Mouse (Mus musculus) heart, adult 18-20 months (tissue): Measurements from ENCODE around the gene Gm11563. TPM values are rescaled to one million over a fixed set of nuclear protein-coding genes. Genes with fewer than 3 reads are reported as not detected.

ENCODE experiments used
- total RNA-seq, 2 experiments: library from RNA; stranded (reverse); gene quantifications; 2 replicates each; pipeline ENCODE4 v1.2.3; 2021

The Gm11563 gene
- total RNA-seq, 2 experiments from 2014 or later = not detected

Other genes starting within 250 kb of the Gm11563 start
- gene Krt12, start 236.7 kb downstream of the Gm11563 start, total RNA-seq = not detected
- not detected for gene Krt20, start 220.8 kb downstream of the Gm11563 start, total RNA-seq
- under 1 TPM in 1 of 2 experiments, not detected in 1; 0.31 TPM for gene Krt23, start 165.8 kb downstream of the Gm11563 start, total RNA-seq
- not detected for gene Krt39, start 137.6 kb downstream of the Gm11563 start, total RNA-seq
- not detected for gene Krt40, start 115.8 kb downstream of the Gm11563 start, total RNA-seq
- not detected for gene Krtap3-3, start 108.1 kb downstream of the Gm11563 start, total RNA-seq
- gene Krtap3-2, start 102.1 kb downstream of the Gm11563 start, total RNA-seq = not detected
- gene Gm11939, start 99.5 kb downstream of the Gm11563 start, total RNA-seq = not detected
- not detected for gene Krtap3-1, start 92.3 kb downstream of the Gm11563 start, total RNA-seq
- not detected for gene Krtap1-5, start 77.9 kb downstream of the Gm11563 start, total RNA-seq
- gene Krtap1-4, start 75.3 kb downstream of the Gm11563 start, total RNA-seq = not detected
- not detected for gene Krtap1-3, start 67.6 kb downstream of the Gm11563 start, total RNA-seq
- gene Krtap9-3, start 60.9 kb downstream of the Gm11563 start, total RNA-seq = not detected
- gene Gm11938, start 55.7 kb downstream of the Gm11563 start, total RNA-seq = not detected
- not detected for gene Gm11937, start 48.8 kb downstream of the Gm11563 start, total RNA-seq
- gene Krtap2-4, start 44.1 kb downstream of the Gm11563 start, total RNA-seq = not detected
- not detected for gene Gm11562, start 38.5 kb downstream of the Gm11563 start, total RNA-seq
- not detected for gene Krtap4-1, start 30.7 kb downstream of the Gm11563 start, total RNA-seq
- gene Krtap4-2, start 23.9 kb downstream of the Gm11563 start, total RNA-seq = not detected
- not detected for gene Krtap4-7, start 14.9 kb downstream of the Gm11563 start, total RNA-seq
- not detected for gene Gm11555, start 8.7 kb downstream of the Gm11563 start, total RNA-seq
- not detected for gene Krtap4-6, start 7.0 kb upstream of the Gm11563 start, total RNA-seq
- not detected for gene Gm14190, start 31.8 kb upstream of the Gm11563 start, total RNA-seq
- not detected for gene Gm14180, start 75.3 kb upstream of the Gm11563 start, total RNA-seq
- gene Gm11595, start 114.0 kb upstream of the Gm11563 start, total RNA-seq = not detected
- gene Krtap4-8, start 121.7 kb upstream of the Gm11563 start, total RNA-seq = not detected
- not detected for gene Krtap4-9, start 126.2 kb upstream of the Gm11563 start, total RNA-seq
- not detected for gene Gm11596, start 134.5 kb upstream of the Gm11563 start, total RNA-seq
- not detected for gene Gm11569, start 140.0 kb upstream of the Gm11563 start, total RNA-seq
- not detected for gene Gm11554, start 145.5 kb upstream of the Gm11563 start, total RNA-seq
- gene Krtap4-13, start 150.9 kb upstream of the Gm11563 start, total RNA-seq = not detected
- gene Gm11564, start 156.7 kb upstream of the Gm11563 start, total RNA-seq = not detected
- gene 2300003K06Rik, start 179.1 kb upstream of the Gm11563 start, total RNA-seq = not detected
- gene Krtap4-16, start 192.6 kb upstream of the Gm11563 start, total RNA-seq = not detected
- gene Gm11568, start 199.0 kb upstream of the Gm11563 start, total RNA-seq = not detected
- gene Gm11559, start 205.5 kb upstream of the Gm11563 start, total RNA-seq = not detected
- gene Krtap9-1, start 214.4 kb upstream of the Gm11563 start, total RNA-seq = not detected
- not detected for gene Gm11567, start 220.2 kb upstream of the Gm11563 start, total RNA-seq
- not detected for gene Krtap31-1, start 249.0 kb upstream of the Gm11563 start, total RNA-seq